Mouse (Mus musculus) liver, embryonic 14.5 days (tissue): Measurements from ENCODE around the gene Gm3625. TPM values are rescaled to one million over a fixed set of nuclear protein-coding genes. Genes with fewer than 3 reads are reported as not detected.

ENCODE experiments used
- ATAC-seq: fragments of 200-750 bp; cut with Nextera tagmentation; 2 replicates; pipeline ENCODE4 v1.8.0; 2017; ENCODE audit warnings: moderate number of reproducible peaks, mild to moderate bottlenecking, moderate library complexity; ENCODE audit not compliant: insufficient read depth
- DNase-seq, 3 experiments: peaks; one replicate each; pipeline ENCODE4 v3.0.0-alpha.2; 2012 to 2013; ENCODE audit warnings: low read depth in 3 of 3, low spot score in 3 of 3
- H3K27ac ChIP-seq: fragments of 300-500 bp; sonication (generic); 2 replicates; pipeline ENCODE4 v1.5.1; 2014; ENCODE audit warnings: moderate library complexity, mild to moderate bottlenecking, control low read depth, inconsistent platforms
- H3K27me3 ChIP-seq: fragments of 300-500 bp; sonication (generic); 2 replicates; pipeline ENCODE4 v1.6.1; 2014; ENCODE audit warnings: mild to moderate bottlenecking, low read length, moderate library complexity; ENCODE audit not compliant: control insufficient read depth, insufficient read depth
- H3K36me3 ChIP-seq: fragments of 300-500 bp; sonication (generic); replicated peaks from 2 replicates; pipeline ENCODE4 v1.6.1; 2014; ENCODE audit warnings: low read depth; ENCODE audit not compliant: control insufficient read depth, insufficient read depth
- H3K4me1 ChIP-seq, 2 experiments: fragments of 200-500 bp in 1 of 2; fragments of 300-500 bp in 1 of 2; sonication (generic) in 1 of 2; replicated peaks; 2 replicates each; pipeline ENCODE4 v1.6.1; 2012 to 2014; ENCODE audit warnings: antibody characterized with exemption in 1 of 2, inconsistent platforms in 1 of 2, low read length in 1 of 2; ENCODE audit not compliant: control insufficient read depth in 2 of 2, insufficient read depth in 2 of 2
- H3K4me2 ChIP-seq: fragments of 300-500 bp; sonication (generic); 2 replicates; pipeline ENCODE4 v1.6.1; 2014; ENCODE audit warnings: low read depth, mild to moderate bottlenecking, control low read depth, moderate library complexity
- H3K4me3 ChIP-seq, 2 experiments: fragments of 200-500 bp in 1 of 2; fragments of 300-500 bp in 1 of 2; sonication (generic) in 1 of 2; 2 replicates each; pipeline ENCODE4 v1.5.1; 2012 to 2014; ENCODE audit warnings: low read depth in 2 of 2, low read length in 2 of 2, mild to moderate bottlenecking in 2 of 2, control low read depth in 1 of 2, inconsistent platforms in 1 of 2, moderate library complexity in 1 of 2; ENCODE audit not compliant: insufficient read depth in 1 of 2
- H3K9ac ChIP-seq: fragments of 300-500 bp; sonication (generic); replicated peaks from 2 replicates; pipeline ENCODE4 v1.6.1; 2014; ENCODE audit warnings: mild to moderate bottlenecking, control low read depth, moderate library complexity
- H3K9me3 ChIP-seq: fragments of 300-500 bp; sonication (generic); 2 replicates; pipeline ENCODE4 v1.6.1; 2016; ENCODE audit warnings: low read length, mixed read lengths; ENCODE audit not compliant: control insufficient read depth
- CTCF ChIP-seq: IDR thresholded peaks from 2 replicates; pipeline ENCODE4 v1.5.1; 2016; ENCODE audit warnings: antibody characterized with exemption, low read depth, control low read depth
- EP300 ChIP-seq: IDR thresholded peaks from 2 replicates; pipeline ENCODE4 v1.6.1; 2016; ENCODE audit warnings: antibody characterized with exemption, low read depth
- WGBS: fragments of 180-500 bp; shearing (Covaris S2); extraction: QIAGEN DNeasy Blood & Tissue Kit; methylation state at CpG from one replicate; pipeline ENCODE4 v1.1.7; 2014; ENCODE audit not compliant: insufficient replicate concordance; 5-methylcytosine and 5-hydroxymethylcytosine counted together
- polyA plus RNA-seq, 2 experiments: library from polyadenylated mRNA; depleted of rRNA in 1 of 2; stranded (reverse) in 1 of 2; unstranded in 1 of 2; fragments of >200 nt; fragmentation: Nextera tagmentation in 1 of 2; extraction: Ambion mirVana in 1 of 2; gene quantifications; 2 replicates each; pipeline versions ENCODE4 v1.2.1 to v1.2.3; 2012 to 2014

Gm3625 gene
- polyA plus RNA-seq, 2 experiments, result not detected

DNA sequence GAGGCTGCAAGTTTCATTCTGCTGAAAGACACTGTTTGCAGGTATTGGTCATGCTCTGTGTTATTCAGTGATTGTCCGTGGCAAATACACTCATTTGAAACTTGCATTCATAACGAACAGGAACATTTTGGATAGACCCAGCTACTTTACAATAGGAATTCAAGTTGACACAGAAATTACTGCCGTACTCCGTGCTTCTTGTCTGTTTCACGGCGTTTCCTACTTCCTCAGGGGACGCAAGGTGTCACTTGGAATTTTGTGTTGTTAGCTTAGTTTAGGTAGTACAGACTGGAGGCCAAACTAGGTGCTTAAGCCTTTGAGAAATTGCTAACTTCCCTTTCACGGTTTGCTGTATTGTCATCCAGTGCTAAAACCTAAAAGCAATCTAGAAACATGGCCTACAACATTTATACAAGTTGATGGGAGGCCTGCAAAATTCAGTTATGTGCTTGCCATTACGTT, 1.2 kb upstream of the Gm3625 start:
- H3K4me2 ChIP-seq, result peak overlapping the region; percentile 95
- peak overlapping the region; percentile 81 for H3K9ac ChIP-seq
- H3K27ac ChIP-seq, result no peak overlapping the region
- H3K4me3 ChIP-seq, result peak overlapping the region; percentile 72 to 84
- ATAC-seq, result no peak
- H3K9me3 ChIP-seq, result no peaks in the 10 kb centered on the region
- TF ChIP-seq CTCF (no peak), EP300 (no peak)
- no peaks in the 10 kb centered on the region for H3K36me3 ChIP-seq
- no peaks in the 10 kb centered on the region for H3K27me3 ChIP-seq
- WGBS, result 21% methylated on average over 9 of the region's 9 CpGs
- H3K4me1 ChIP-seq, result peaks cover 10 to 16% of the 10 kb centered on the region in 2 experiments
- DNase-seq, result no peak

DNA sequence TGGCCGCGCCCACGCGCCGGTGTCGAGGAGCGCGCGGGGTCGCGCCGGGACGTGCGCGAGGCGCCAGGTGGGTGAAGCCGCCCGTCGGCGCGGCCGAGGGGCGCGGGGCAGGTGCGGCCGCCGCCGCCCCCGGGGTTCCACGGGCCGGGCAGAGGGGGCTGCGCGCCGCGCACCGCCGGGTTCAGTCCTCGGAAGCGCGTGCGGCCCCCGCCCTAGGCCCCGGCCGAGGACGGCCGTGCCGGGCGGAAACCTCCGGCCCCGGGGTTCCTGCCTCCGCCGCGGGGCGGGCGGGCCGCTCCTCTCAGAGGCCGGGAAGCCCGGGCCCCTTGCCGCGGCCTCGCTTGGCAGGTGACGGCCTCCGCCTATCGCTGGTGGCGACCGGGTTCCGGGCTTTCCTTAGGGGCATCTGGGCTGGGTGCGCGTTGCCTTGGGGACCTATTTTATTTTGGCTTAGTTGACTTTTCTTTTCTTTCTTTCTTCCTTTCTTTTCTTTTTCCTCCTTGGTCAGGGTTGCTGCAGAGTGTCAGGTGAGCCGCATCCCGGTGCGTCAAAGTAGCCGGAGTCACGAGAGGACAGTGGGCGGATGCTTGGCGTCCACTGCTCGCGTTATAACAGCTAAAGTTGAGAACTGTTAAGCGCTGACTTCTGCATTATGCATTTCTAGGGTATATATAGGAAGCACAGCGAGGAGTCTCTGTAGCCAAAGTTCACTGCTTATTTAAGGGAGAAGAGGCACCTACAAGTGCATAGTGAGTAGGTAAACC, 621 bp upstream of the Gm3625 start:
- Histone ChIP-seq H3K4me1 (peaks cover 10 to 12% of the 10 kb centered on the region in 2 experiments), H3K4me2 (peak overlapping the region; percentile 95), H3K36me3 (no peaks in the 10 kb centered on the region), H3K27me3 (no peaks in the 10 kb centered on the region), H3K27ac (no peak overlapping the region), H3K4me3 (peak overlapping the region; percentile 72 to 84), H3K9ac (peak overlapping the region; percentile 81), H3K9me3 (no peaks in the 10 kb centered on the region)
- ATAC-seq (peak; percentile 84), DNase-seq (peak in 2 of 3 experiments; percentile 30 to 33)
- TF ChIP-seq EP300, result no peak
- no peak for TF ChIP-seq CTCF
- WGBS, result under 1% methylated on average over 59 of the region's 80 CpGs

DNA sequence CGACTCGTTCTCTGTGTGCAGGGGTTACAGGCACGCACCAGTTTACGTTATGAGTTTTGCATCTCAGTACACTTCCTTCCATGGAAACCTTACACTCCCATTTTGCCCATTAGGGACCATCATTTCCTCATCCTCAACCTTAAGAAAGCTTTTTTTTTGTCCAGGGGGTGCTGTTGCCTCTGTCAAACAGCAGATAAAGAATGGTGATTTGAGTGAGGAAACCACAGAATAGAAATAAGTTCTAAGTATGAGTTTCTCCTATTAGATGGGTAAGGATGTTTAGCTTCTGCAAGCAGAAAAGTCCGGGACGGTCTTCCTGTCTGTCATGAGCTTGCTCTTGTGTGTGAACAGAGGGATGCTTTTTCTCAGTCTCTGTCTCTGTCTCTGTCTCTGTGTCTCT, 702 bp downstream of the Gm3625 start:
- H3K4me3 ChIP-seq, result peak overlapping the region in 1 of 2 experiments; percentile 72; a peak in 3 of 4 replicates
- peaks cover 10 to 12% of the 10 kb centered on the region in 2 experiments for H3K4me1 ChIP-seq
- peak overlapping the region; percentile 95 for H3K4me2 ChIP-seq
- H3K9ac ChIP-seq, result peak overlapping the region; percentile 81; the same call in 1 of the 2 replicates
- H3K27ac ChIP-seq, result no peak overlapping the region
- H3K27me3 ChIP-seq, result no peaks in the 10 kb centered on the region
- ATAC-seq, result no peak
- DNase-seq, result peak in 1 of 3 experiments; percentile 16
- H3K36me3 ChIP-seq, result no peaks in the 10 kb centered on the region
- 48% methylated on average over 6 of the region's 6 CpGs for WGBS
- TF ChIP-seq CTCF (0 out of 2 replicates have a peak, but pooled peaks have one; percentile 8), EP300 (no peak)
- H3K9me3 ChIP-seq, result no peaks in the 10 kb centered on the region

DNA sequence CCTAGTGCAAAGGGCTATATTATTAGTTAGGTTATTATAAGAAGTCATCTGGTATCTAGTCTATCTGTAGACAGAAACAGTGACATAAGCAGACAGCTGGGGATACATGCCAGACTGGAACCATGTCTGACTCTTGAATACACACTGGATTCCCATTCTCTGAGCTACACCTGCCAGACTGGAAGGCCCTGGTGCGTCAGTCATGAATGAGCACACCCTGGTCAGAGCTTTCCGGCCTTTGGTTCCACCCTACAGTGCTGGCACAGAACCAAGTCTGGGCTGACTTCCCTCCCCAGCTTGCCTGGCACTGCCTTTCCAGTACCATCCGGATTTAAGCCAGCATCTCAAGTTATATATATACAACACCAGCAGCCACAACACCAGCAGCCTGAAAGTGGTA, 4.1 kb downstream of the Gm3625 start:
- ATAC-seq, result no peak
- no peaks in the 10 kb centered on the region for H3K36me3 ChIP-seq
- no peak overlapping the region for H3K9ac ChIP-seq
- H3K27me3 ChIP-seq, result no peaks in the 10 kb centered on the region
- DNase-seq, result no peak
- no peak overlapping the region for H3K4me3 ChIP-seq
- WGBS, result 68% methylated on average over 3 of the region's 3 CpGs
- H3K27ac ChIP-seq, result no peak overlapping the region
- H3K4me1 ChIP-seq, result peaks cover 3 to 5% of the 10 kb centered on the region in 2 experiments; a peak in 3 of 4 replicates
- H3K4me2 ChIP-seq, result no peak overlapping the region
- no peaks in the 10 kb centered on the region for H3K9me3 ChIP-seq
- TF ChIP-seq EP300, result no peak
- no peak for TF ChIP-seq CTCF

DNA sequence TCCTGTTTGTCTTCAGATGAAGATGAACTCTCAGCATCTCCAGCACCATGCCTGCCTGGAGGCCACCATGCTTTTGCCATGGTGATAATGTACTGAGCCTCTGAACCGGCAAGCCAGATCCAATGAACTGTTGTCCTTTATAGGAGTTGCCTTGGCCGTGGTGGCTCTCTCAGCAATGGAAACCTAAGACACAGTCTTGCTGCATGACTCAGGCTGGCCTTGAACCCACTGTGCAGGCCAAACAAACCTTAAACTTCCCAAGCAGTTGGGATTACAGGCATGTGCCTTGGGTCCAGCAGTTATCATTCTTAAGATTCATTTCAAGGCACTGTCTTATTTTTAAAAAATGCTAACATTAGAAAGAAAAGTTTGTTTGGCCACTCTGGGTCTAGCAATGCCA, 4.9 kb downstream of the Gm3625 start:
- no peaks in the 10 kb centered on the region for H3K36me3 ChIP-seq
- no peak for TF ChIP-seq CTCF
- TF ChIP-seq EP300, result no peak
- H3K4me1 ChIP-seq, result peaks cover 3 to 5% of the 10 kb centered on the region in 2 experiments; a peak in 2 of 4 replicates
- no peak for ATAC-seq
- H3K27me3 ChIP-seq, result no peaks in the 10 kb centered on the region
- H3K4me3 ChIP-seq, result no peak overlapping the region
- 74% methylated on average over 2 of the region's 2 CpGs for WGBS
- H3K27ac ChIP-seq, result no peak overlapping the region
- no peaks in the 10 kb centered on the region for H3K9me3 ChIP-seq
- H3K4me2 ChIP-seq, result no peak overlapping the region
- no peak overlapping the region for H3K9ac ChIP-seq
- no peak for DNase-seq
